Mouse (Mus musculus): ENCODE data around the gene Mrpl2. TPM values are rescaled to one million over a fixed set of nuclear protein-coding genes. Genes with fewer than 3 reads are reported as not detected.

Mrpl2 gene
- polyA plus RNA-seq, 1 experiment from 2014 or later: 144 TPM

GRCm38 (mm10) chr17:46699245-46699644 lies 53.2 kb downstream of the Mrpl2 start:
- Histone ChIP-seq H3K36me3 (ENCODE audit: control insufficient read depth, insufficient read depth, low read length) (peaks cover 21% of the 10 kb centered on the region; the same call in 1 of the 2 replicates), H3K9me3 (ENCODE audit: control insufficient read depth, low read length) (no peaks in the 10 kb centered on the region), H3K27ac (ENCODE audit: low read depth) (no peak overlapping the region), H3K4me2 (ENCODE audit: low read length) (no peak overlapping the region), H3K4me3 (ENCODE audit: low read depth, low read length) (no peak overlapping the region), H3K9ac (ENCODE audit: low read length) (no peak overlapping the region), H3K4me1 (replicated peaks; ENCODE audit: control insufficient read depth, insufficient read depth, low read length) (peaks cover 16% of the 10 kb centered on the region), H3K27me3 (replicated peaks; ENCODE audit: control insufficient read depth, insufficient read depth, low read length) (no peaks in the 10 kb centered on the region)
- ATAC-seq (replicated peaks; ENCODE audit: low FRiP score, low TSS enrichment, low read depth): no peak
- DNase-seq (ENCODE audit: low spot score): no peak
- WGBS: 57% methylated on average over 5 of the region's 5 CpGs

Other genes starting within 250 kb of the Mrpl2 start
- gene Crip3, start 217.3 kb upstream of the Mrpl2 start, polyA plus RNA-seq (2014; fragmentation: Nextera tagmentation; extraction: Ambion mirVana): 0.57 and 0.67 TPM in 2 replicates
- gene Slc22a7, start 207.8 kb upstream of the Mrpl2 start, polyA plus RNA-seq (2014; fragmentation: Nextera tagmentation; extraction: Ambion mirVana): not detected in 2 replicates
- 0.32 and 0.39 TPM in 2 replicates for gene Ttbk1, start 158.6 kb upstream of the Mrpl2 start, polyA plus RNA-seq (2014; fragmentation: Nextera tagmentation; extraction: Ambion mirVana)
- 58.4 and 64.4 TPM in 2 replicates for gene Dnph1, start 149.5 kb upstream of the Mrpl2 start, polyA plus RNA-seq (2014; fragmentation: Nextera tagmentation; extraction: Ambion mirVana)
- 3.8 and 3.9 TPM in 2 replicates for gene Cul9, start 99.8 kb upstream of the Mrpl2 start, polyA plus RNA-seq (2014; fragmentation: Nextera tagmentation; extraction: Ambion mirVana)
- 11.9 and 12.4 TPM in 2 replicates for gene Srf, start 90.1 kb upstream of the Mrpl2 start, polyA plus RNA-seq (2014; fragmentation: Nextera tagmentation; extraction: Ambion mirVana)
- 54.0 and 56.6 TPM in 2 replicates for gene Ptk7, start 16.7 kb upstream of the Mrpl2 start, polyA plus RNA-seq (2014; fragmentation: Nextera tagmentation; extraction: Ambion mirVana)
- gene Klc4, start 207 bp upstream of the Mrpl2 start, polyA plus RNA-seq (2014; fragmentation: Nextera tagmentation; extraction: Ambion mirVana): 42.1 and 45.7 TPM in 2 replicates
- 43.4 and 43.7 TPM in 2 replicates for gene Cul7, start 4.1 kb downstream of the Mrpl2 start, polyA plus RNA-seq (2014; fragmentation: Nextera tagmentation; extraction: Ambion mirVana)
- 49.1 and 57.7 TPM in 2 replicates for gene Rrp36, start 28.1 kb downstream of the Mrpl2 start, polyA plus RNA-seq (2014; fragmentation: Nextera tagmentation; extraction: Ambion mirVana)
- gene Mea1, start 32.6 kb downstream of the Mrpl2 start, polyA plus RNA-seq (2014; fragmentation: Nextera tagmentation; extraction: Ambion mirVana): 156 and 161 TPM in 2 replicates
- 109 and 110 TPM in 2 replicates for gene Klhdc3, start 34.7 kb downstream of the Mrpl2 start, polyA plus RNA-seq (2014; fragmentation: Nextera tagmentation; extraction: Ambion mirVana)
- gene Ppp2r5d, start 58.9 kb downstream of the Mrpl2 start, polyA plus RNA-seq (2014; fragmentation: Nextera tagmentation; extraction: Ambion mirVana): 85.6 and 88.5 TPM in 2 replicates
- 18.3 and 20.8 TPM in 2 replicates for gene Pex6, start 65.2 kb downstream of the Mrpl2 start, polyA plus RNA-seq (2014; fragmentation: Nextera tagmentation; extraction: Ambion mirVana)
- 0.23 and 1.5 TPM in 2 replicates for gene Gnmt, start 82.9 kb downstream of the Mrpl2 start, polyA plus RNA-seq (2014; fragmentation: Nextera tagmentation; extraction: Ambion mirVana)
- gene Cnpy3, start 106.0 kb downstream of the Mrpl2 start, polyA plus RNA-seq (2014; fragmentation: Nextera tagmentation; extraction: Ambion mirVana): 69.0 and 70.4 TPM in 2 replicates
- 0.69 and 0.74 TPM in 2 replicates for gene Ptcra, start 117.5 kb downstream of the Mrpl2 start, polyA plus RNA-seq (2014; fragmentation: Nextera tagmentation; extraction: Ambion mirVana)
- 87.5 and 89.9 TPM in 2 replicates for gene 2310039H08Rik, start 126.4 kb downstream of the Mrpl2 start, polyA plus RNA-seq (2014; fragmentation: Nextera tagmentation; extraction: Ambion mirVana)
- 133 and 150 TPM in 2 replicates for gene Rpl7l1, start 136.4 kb downstream of the Mrpl2 start, polyA plus RNA-seq (2014; fragmentation: Nextera tagmentation; extraction: Ambion mirVana)
- gene Bicral, start 212.3 kb downstream of the Mrpl2 start, polyA plus RNA-seq (2014; fragmentation: Nextera tagmentation; extraction: Ambion mirVana): 5.5 and 6.6 TPM in 2 replicates
- gene Tbcc, start 244.5 kb downstream of the Mrpl2 start, polyA plus RNA-seq (2014; fragmentation: Nextera tagmentation; extraction: Ambion mirVana): 50.5 and 54.8 TPM in 2 replicates